Mouse (Mus musculus): ENCODE data around the gene Smco3.
A peak's percentile ranks its signal among the peaks of the same experiment; 100 is the strongest.
"Not testable (repeated sequence)": the region's sequence is repeated elsewhere in the genome, so short reads cannot be mapped to it uniquely, and the experiment has no call there.

The Smco3 gene

DNA sequence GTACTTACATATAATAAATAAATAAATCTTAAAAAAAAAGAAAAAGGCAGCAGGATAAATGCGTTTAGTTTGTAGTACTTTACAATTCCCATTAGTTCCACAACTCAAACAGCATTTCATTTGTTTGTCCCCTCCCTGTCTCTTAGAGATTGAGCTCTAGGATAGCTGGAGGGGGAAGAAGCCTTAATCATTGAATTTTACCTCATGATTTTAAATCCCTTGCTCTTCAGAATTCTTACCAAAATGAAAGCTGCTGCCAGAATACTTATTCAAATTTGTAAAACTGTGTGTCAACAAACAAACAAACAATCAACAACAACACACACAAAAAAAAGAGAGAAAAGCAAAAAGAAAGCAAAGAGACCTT lies 29.9 kb downstream of the Smco3 start:
- DNase-seq (ENCODE audit: low read depth, low spot score): no peak

DNA sequence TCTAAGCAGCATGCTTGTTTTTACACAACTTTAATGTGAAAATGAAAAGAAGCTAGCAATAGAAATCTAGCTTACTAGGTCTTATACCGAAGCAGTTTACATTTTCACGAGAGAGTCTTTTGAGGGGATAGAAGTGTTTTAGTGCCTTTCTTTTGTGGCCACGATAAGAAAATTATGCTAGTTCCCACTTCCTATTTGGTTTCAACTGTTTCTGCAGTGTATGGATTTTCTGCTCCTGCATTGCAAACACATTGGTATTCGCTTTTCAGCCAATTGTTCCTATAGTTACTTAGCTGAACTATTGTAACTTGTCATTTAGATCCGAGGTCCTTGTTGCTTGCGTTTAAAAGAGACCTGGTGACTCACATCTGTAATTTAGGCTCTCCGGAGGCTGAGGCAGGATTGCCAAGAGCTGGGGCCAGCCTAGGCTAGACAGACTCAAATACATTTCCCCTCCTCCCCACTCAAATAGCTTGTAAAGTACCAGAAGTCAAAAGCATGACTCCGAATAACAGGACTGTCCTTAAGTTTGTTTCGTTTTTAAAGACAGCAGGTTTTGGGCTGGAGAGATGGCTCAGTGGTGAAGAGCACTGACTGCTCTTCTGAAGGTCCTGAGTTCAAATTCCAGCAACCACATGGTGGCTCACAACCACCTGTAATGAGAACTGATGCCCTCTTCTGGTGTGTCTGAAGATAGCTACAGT lies 30.4 kb downstream of the Smco3 start:
- DNase-seq (ENCODE audit: low read depth, low spot score): peak; percentile 60

DNA sequence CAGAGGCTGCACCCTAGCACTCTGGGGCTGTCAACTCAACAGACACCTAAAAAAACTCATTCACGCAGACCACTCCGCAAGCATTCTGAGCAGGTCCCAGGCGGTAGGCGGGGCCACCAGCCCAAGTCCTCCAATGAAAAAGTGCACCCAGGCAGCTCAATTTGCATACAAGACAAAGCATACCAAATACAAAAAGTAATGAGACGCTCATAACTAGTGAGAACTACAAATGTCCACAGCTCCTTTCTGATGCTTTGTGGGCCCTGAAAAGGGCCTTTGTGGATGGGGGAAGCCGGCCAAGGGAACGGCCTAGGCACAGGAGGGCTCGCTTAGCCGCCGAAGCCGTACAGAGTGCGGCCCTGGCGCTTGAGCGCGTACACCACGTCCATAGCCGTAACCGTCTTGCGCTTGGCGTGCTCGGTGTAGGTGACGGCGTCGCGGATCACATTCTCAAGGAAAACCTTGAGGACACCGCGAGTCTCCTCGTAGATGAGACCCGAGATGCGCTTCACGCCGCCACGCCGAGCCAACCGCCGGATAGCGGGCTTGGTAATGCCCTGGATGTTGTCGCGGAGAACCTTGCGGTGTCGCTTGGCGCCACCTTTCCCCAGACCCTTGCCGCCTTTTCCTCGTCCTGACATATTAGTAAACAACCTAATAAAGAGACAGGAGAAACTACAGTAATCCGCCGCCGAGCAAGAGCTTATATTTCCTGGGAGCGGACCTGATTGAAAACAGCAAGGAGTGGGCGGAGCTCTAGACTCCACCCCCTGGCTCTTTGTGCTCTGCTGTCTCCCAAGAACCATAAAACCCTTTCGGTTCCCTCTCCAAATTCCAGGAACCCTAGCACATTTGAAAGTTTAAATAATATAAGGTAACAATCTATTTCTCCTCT lies 31.3 kb downstream of the Smco3 start, which contains the start of gene Hist4h4:
Gene Hist4h4, minus strand, starts transcription at position 677 of the 895 bp plus-strand sequence.
- peak; percentile 91 for DNase-seq (ENCODE audit: low read depth, low spot score)

DNA sequence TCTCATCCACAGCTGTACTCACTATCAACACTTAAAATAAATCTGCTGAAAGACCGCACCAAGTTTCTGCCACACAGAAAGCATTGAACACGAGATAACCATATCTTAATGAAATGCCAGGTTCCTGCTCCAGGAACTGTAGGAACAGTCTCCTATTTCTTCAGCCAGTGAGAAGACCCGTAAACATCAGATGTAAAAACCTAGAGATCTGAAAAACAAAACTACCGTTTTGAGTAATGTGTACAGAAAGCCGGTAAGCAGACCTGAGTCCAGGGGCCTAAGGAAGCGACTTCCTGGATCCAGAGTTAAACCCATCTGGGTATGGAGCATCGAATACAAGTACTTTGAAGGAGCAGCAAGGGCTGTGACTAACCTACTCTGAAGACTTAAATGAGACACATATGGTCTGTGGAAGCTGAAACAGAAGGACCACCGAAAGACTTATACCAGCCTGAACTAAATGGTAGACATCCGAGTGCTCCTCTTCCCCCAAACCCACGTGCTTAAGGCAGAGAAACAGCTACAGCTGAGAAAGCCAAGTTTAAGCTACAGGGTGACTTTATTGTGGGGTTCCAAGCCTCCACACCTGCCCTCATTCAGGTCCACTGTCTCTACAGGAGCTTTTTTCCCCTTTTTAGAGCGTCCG lies 32.0 kb downstream of the Smco3 start:
- no peak for DNase-seq (ENCODE audit: low read depth, low spot score)

DNA sequence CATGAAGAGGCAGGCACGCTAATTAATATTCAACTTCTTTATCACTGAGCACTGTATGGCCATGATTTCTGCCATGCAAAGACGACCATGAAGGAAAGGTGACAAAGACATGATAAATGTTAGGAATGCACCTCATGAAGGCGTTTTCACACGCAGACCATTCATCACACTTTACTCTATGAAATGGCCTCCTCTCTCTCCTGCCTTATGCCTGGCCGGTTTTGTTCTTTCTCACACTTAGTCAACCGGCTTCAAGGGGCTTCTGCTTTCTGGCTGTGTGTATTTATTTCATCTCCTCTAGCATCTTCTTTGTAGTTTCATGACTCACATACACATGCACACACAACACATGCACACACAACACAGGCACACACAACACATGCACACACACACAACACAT lies 34.0 kb downstream of the Smco3 start:
- no peak for DNase-seq (ENCODE audit: low read depth, low spot score)

DNA sequence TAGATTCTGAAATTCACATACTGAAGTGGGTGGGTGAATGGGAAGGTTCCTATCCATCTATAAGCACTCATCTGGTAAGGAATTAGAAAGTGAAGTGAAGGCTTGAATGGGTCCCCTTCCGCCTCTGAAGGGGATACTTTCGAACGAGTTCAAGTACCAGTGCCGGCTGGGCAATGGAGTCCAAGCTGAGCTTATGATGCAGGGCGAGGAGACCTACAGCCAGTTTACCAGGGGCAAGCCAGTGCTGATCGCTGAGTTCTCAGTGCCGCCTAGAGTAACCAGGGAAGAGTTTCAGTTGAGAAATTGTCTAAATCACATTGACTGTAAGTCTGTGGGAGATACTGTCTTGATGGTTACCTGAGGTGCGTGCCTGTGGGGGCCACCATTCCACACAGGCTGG lies 34.5 kb downstream of the Smco3 start:
- no peak for DNase-seq (ENCODE audit: low read depth, low spot score)

DNA sequence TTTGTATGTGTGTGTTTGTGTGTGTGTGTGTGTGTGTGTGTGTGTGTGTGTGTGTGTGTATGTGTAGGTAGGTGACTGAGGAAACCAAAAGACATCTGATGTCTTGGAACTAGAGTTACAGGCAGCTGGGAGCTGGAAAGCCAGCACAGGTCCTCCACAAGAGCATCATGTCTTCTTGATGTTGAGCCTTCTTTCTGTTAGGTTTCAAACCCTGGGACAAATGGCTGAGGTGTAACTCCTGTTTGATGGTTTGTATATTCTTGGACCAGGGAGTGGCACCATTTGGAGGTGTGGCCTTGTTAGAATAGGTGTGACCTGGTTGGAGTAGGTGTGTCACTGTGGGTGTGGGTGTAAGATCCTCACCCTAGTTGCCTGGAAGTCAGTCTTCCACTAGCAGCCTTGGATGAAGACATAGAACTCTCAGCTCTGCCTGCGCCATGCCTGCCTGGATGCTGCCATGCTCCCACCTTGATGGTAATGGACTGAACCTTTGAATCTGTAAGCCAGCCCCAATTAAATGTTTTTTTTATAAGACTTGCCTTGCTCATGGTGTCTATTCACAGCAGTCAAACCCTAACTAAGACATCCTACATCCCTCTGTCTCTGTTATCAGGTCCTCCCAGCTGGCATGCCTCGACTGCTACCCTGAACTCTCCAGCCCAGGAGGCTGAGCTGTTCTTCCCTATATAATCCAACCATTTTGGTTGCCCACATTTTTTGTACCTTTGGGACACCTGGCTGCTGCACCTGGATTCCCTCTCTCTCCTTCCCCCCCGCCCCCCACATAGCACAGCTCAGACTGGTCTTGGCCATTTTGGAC lies 37.2 kb downstream of the Smco3 start:
- DNase-seq (ENCODE audit: low read depth, low spot score): not testable (repeated sequence)

DNA sequence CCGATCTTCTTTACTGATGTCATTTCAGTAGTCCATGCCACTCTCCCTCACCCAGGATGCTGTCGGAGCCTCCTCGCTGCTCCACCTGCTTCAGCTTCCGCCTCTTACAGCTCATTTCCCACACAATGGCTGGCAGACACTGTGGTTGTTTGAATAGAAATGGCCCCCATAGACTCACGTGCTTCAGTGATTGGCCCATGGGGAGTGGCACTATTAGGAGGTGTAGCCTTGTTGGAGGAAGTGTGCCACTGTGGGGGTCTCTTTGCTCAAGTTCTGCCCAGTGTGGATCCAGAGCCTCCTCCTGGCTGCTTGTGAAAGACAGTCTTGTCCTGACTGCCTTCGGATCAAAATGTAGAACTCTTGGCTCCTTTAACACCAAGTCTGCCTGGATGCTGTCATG lies 39.4 kb downstream of the Smco3 start:
- no peak for DNase-seq (ENCODE audit: low read depth, low spot score)

DNA sequence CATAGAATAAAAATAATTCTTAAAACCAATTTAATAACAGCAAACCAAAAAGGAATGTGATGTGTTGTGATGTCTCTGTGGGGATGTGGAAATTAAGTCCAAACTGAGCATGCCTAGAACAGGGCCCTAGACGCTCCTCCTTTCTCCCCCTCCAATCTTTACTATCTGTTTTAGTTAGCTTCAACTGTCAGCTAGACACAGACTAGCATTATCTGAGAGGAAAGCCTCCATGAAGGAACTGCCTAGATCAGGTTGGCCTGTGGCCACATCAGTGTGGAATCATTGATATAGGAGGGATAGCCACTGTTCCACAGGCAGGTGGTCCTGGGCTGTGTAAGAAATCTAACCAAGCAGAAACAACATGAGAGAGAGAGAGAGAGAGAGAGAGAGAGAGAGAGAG lies 40.1 kb downstream of the Smco3 start:
- no peak for DNase-seq (ENCODE audit: low read depth, low spot score)

DNA sequence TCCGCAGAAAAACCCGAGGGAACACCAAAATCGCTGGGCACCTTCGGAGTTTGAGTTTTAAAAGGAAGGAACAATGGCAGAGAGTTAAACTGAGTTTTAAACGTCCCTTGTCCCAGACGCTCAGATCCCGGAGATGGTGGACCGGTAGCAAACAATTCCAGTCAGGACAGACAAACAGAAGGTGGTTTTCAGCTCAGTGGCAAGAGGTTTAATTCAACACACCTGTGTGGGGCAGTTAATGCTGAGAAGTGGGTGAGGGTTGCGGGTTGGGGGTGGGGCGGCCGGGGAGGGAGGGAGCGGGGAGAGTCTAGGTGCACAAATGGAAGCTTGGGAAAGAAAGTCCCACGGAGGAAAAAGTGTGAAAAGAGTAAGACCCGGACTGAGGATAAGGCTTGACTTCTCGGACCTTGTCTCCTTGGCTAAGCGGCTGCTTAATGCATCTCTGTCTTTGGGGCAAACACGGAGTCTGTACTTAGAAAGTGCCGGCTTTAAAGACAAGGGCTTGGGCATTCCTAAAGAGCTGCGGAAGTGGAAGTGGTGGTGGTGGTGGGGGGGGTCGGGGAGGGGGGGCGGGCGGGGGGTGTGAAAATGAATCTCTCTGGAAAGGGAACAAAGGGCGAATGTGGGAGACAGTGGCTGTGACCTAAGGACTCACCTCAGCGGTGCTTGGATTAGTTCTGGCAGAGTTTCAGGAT lies 41.3 kb downstream of the Smco3 start:
- DNase-seq (ENCODE audit: low read depth, low spot score): peak; percentile 20

DNA sequence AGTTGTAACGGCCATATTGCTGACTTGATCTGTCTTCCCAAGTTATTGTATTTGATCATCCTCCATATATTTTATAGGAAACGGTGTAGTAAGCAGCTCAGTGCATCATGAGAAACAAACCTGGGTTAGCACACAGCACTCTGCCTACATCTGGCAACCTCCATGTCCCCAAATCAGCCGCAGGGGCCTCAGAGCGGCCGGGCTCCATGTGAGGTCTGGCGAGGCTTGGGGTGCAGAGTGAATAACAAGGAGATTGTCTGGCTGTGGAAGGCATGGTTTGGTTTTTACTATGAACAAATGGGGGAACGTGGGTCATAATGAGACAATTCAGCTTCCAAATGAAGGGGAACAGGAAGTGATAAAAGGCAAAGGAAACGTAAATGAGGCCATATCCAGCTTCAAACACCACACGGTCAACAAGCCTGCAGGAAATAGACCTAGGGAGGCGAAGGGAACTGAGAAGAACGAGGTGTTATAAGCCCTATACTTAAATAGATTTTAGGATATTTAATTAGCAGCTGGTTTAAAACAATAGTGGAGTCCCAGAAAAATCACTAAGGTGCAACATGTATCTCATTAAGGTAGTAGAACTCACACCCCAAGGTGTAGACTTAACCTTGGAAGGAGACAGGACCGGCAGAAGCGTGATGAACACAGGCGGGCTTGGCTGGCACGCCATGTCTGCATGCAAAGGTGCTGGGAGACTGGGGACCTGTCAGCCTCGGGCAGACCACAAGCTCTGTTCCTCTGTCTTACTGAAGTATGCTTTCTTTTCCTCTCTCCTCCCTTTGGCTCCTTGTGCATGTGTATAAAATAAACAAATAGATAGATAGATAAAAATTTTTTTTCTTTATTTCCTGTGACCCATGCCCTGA lies 42.1 kb downstream of the Smco3 start:
- peak; percentile 39 for DNase-seq (ENCODE audit: low read depth, low spot score)

DNA sequence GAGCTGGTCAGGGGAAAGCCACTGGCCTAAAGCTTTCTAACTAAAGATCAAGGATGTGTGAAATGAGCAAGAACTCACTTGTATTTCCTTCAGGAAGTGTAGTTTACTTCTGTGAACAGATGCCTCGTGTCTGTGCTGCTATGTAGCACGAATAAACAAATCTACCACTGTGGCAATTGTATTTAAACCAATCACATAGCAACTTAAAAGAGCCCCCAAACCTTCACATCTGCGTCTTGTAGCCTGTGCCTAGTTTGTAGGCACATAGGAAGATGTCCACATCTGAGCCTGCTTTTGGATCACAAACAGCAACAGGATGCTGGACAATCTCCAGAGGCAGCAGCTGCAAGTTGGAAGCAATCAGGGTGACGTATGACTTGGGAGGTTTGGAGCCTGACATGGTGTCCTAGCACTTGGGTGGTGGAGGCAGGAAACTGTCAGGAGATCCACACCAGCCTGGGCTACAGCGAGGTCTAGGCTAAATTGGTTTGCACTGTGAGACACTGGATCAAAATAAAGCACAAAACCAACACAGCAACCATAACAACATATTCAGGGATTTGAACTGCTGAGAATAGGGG lies 45.8 kb downstream of the Smco3 start:
- DNase-seq (ENCODE audit: low read depth, low spot score): no peak

DNA sequence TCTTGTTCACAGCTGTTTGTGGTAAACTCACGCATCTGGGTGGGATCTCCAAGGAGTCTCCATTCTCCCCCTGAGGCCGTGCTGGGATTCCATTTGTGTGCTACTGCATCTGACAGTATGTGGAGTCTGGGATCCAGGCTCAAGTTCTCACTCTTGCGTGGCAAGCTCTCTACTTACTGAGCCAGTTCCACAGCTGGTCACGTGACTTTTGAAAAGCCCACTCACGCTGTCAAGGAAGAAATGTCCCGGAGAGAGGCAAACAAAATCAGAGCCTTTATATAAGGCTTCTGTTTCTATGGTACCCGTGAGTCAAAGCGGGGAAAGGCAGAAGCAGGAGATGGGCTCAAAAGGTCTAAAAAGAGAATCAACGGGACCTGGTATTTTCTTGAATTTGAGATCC lies 52.5 kb downstream of the Smco3 start:
- no peak for DNase-seq (ENCODE audit: low read depth, low spot score)

DNA sequence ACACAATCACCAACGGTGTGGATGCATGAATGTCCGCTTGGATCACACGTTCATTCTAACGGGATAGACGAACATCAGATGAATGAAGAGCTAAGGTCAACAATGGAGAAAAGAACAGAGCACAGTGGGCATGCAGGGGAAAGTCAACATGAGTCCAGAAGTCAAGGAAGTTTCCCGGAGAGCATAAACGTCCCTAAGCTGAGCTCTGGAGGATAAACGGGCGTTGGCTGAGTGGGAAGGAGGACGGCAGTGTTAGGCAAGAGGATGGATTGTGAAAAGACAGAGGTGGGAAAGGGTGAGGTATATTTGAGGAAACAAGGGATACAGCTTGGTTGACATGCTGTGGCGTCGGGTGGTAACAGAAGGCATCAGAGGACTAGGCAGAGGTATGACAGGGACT lies 53.1 kb downstream of the Smco3 start:
- DNase-seq (ENCODE audit: low read depth, low spot score): no peak

DNA sequence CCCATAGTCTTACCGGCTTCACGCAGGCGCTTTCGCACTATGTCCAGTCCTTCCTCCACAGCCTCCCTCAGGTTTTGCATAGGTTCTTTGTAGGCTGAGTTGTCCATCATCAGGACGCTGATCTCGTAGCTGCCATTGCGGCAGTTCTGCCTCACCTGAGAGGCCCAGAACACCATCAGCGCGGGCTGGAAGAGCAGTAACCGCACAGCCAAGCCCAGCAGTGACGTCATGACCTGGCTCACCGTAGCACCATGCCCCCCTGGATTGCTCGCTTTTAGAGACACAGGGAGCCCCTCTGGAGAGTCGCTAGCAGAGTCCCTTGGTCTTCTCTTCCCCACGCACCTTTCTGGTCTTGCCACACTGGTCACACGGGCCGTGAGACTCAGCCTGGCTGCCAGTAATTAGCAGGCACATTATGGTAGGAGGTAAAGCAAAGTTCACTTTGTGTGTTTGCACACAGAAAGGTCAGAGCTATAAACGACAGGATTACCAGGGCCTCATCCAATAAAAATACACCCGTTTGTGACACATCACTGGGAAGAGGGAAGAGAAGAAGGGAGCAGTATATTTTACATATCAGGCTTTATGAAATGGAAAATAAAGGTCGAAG lies 53.8 kb downstream of the Smco3 start, which contains the start of gene Gucy2c:
Gene Gucy2c, minus strand, starts transcription at position 389 of the 610 bp plus-strand sequence.
- no peak for DNase-seq (ENCODE audit: low read depth, low spot score)
